ENCODE assay signal across 22 mouse cellular contexts in genomic region chr7:99014620-99015019, GRCm38 (mm10).
DNase-seq lines count a peak whose midpoint lies in the region; ATAC-seq and TF ChIP-seq lines count a peak whose summit lies in the region.
"Had no signal": no experiment of that assay in that cellular context is flagged by ENCODE, and none has a peak within 500 bp of the region (broad histone marks: within the 10 kb centered on the region; RNA-seq: fewer than 3 reads in every experiment).

No protein-coding gene starts in this region.

- H3K9me3 ChIP-seq in hindbrain, postnatal 0 days (ENCODE audit: low read length): no peaks in the 10 kb centered on the region
- H3K9me3 ChIP-seq in hindbrain, embryonic 12.5 days (replicated peaks): no peaks in the 10 kb centered on the region
- H3K9me3 ChIP-seq in limb, embryonic 10.5 days (replicated peaks): no peaks in the 10 kb centered on the region
- H3K9me3 ChIP-seq: forebrain, embryonic 10.5 days; forebrain, embryonic 13.5 days; G1E; heart, embryonic 12.5 days; heart, embryonic 15.5 days had no signal

- DNase-seq in heart, adult 11 months: peak; percentile 40
- DNase-seq in heart, postnatal 14 days: no peak
- DNase-seq in hindbrain, postnatal 0 days (ENCODE audit: low spot score): no peak
- no peak for DNase-seq in limb, embryonic 10.5 days (ENCODE audit: low spot score)
- DNase-seq in lung, postnatal 10 days: no peak
- DNase-seq: adrenal gland, postnatal 10 days; adrenal gland, postnatal 36 days; B cell, adult 2 months; gastrocnemius, postnatal 14 days; heart, adult 18-20 months; heart, postnatal 10 days; heart, postnatal 4 days had no signal

- WGBS in hindbrain, postnatal 0 days: 73% methylated on average over 4 of the region's 4 CpGs
- WGBS in hindbrain, embryonic 12.5 days: 78% methylated on average over 4 of the region's 4 CpGs
- 75% methylated on average over 4 of the region's 4 CpGs for WGBS in limb, embryonic 10.5 days

- intact Hi-C loops in heart, postnatal 14 days (cut with DNase I): no loop called here

- no peaks in the 10 kb centered on the region for H3K4me1 ChIP-seq in hindbrain, postnatal 0 days (ENCODE audit: insufficient read depth, low read length)
- 0 out of 2 replicates have a peak, but pooled peaks cover 7% of the 10 kb centered on the region for H3K4me1 ChIP-seq in hindbrain, embryonic 12.5 days
- peaks cover 34% of the 10 kb centered on the region for H3K4me1 ChIP-seq in limb, embryonic 10.5 days
- H3K4me1 ChIP-seq: forebrain, embryonic 13.5 days had no signal

- TF ChIP-seq CTCF in hindbrain, postnatal 0 days (IDR thresholded peaks at IDR 0.05; ENCODE audit: low read depth): no peak

- peak overlapping the region; percentile 69; the same call in 1 of the 2 replicates for H3K27ac ChIP-seq in hindbrain, postnatal 0 days
- H3K27ac ChIP-seq in hindbrain, embryonic 12.5 days: no peak overlapping the region
- peak overlapping the region; percentile 30; the same call in 1 of the 2 replicates for H3K27ac ChIP-seq in limb, embryonic 10.5 days
- H3K27ac ChIP-seq: forebrain, embryonic 10.5 days; forebrain, embryonic 13.5 days; heart, embryonic 15.5 days had no signal

- no peak overlapping the region for H3K4me3 ChIP-seq in hindbrain, postnatal 0 days (ENCODE audit: low read length)
- H3K4me3 ChIP-seq in hindbrain, embryonic 12.5 days: no peak overlapping the region
- H3K4me3 ChIP-seq in limb, embryonic 10.5 days: no peak overlapping the region
- H3K4me3 ChIP-seq: forebrain, embryonic 10.5 days; forebrain, embryonic 13.5 days; heart, embryonic 12.5 days; heart, embryonic 15.5 days had no signal

- H3K4me2 ChIP-seq in hindbrain, postnatal 0 days (ENCODE audit: low read depth, low read length): no peak overlapping the region
- H3K4me2 ChIP-seq in hindbrain, embryonic 12.5 days (replicated peaks): no peak overlapping the region
- H3K4me2 ChIP-seq: forebrain, embryonic 13.5 days; heart, embryonic 12.5 days; heart, embryonic 15.5 days had no signal

- no peaks in the 10 kb centered on the region for H3K27me3 ChIP-seq in hindbrain, postnatal 0 days (ENCODE audit: insufficient read depth, low read length)
- H3K27me3 ChIP-seq in hindbrain, embryonic 12.5 days: no peaks in the 10 kb centered on the region
- H3K27me3 ChIP-seq in limb, embryonic 10.5 days (ENCODE audit: low read depth, poor library complexity, severe bottlenecking): no peaks in the 10 kb centered on the region
- H3K27me3 ChIP-seq: CH12.LX; forebrain, embryonic 13.5 days; heart, embryonic 12.5 days; heart, embryonic 15.5 days; Patski had no signal

- no peak overlapping the region for H3K9ac ChIP-seq in hindbrain, postnatal 0 days (replicated peaks; ENCODE audit: low read length)
- H3K9ac ChIP-seq in hindbrain, embryonic 12.5 days: no peak overlapping the region
- H3K9ac ChIP-seq: forebrain, embryonic 13.5 days; heart, embryonic 12.5 days; heart, embryonic 15.5 days had no signal

- no peak for ATAC-seq in hindbrain, postnatal 0 days
- ATAC-seq in hindbrain, embryonic 12.5 days (ENCODE audit: low FRiP score): no peak
- ATAC-seq in monocyte, adult 5-6 weeks (replicated peaks; ENCODE audit: insufficient number of reproducible peaks, low FRiP score, low TSS enrichment, poor library complexity, severe bottlenecking): peak; percentile 59; the same call in 1 of the 2 replicates
- ATAC-seq: forebrain, embryonic 13.5 days; inflammation-experienced regulatory T-cells, adult 6 months; Patski had no signal

- H3K36me3 ChIP-seq in hindbrain, postnatal 0 days (ENCODE audit: insufficient read depth, low read length): no peaks in the 10 kb centered on the region
- H3K36me3 ChIP-seq in hindbrain, embryonic 12.5 days: no peaks in the 10 kb centered on the region
- H3K36me3 ChIP-seq in limb, embryonic 10.5 days: no peaks in the 10 kb centered on the region
- H3K36me3 ChIP-seq: forebrain, embryonic 10.5 days; heart, embryonic 12.5 days; heart, embryonic 15.5 days had no signal
